Mouse (Mus musculus): Measurements from ENCODE around the gene Tor1a. TPM values are rescaled to one million over a fixed set of nuclear protein-coding genes. Genes with fewer than 3 reads are reported as not detected.
"Not testable (repeated sequence)": the region's sequence is repeated elsewhere in the genome, so short reads cannot be mapped to it uniquely, and the experiment has no call there.

Tor1a gene
- polyA plus RNA-seq, 1 experiment, result 59.2 TPM

GRCm38 (mm10) chr2:30952824-30953490 lies 14.8 kb downstream of the Tor1a start, which contains the start of gene Tor1b:
TSS of gene Tor1b (plus strand) at chr2:30952959.
- H3K79me2 ChIP-seq (ENCODE audit: control insufficient read depth, insufficient read depth), result peaks cover 52% of the 10 kb centered on the region
- H3ac ChIP-seq (ENCODE audit: control insufficient read depth, insufficient read length, low read depth), result peak within 1 kb of the TSS; percentile 98
- H3K27me3 ChIP-seq (ENCODE audit: control insufficient read depth, insufficient read depth, insufficient read length), result no peaks in the 10 kb centered on the region
- peak within 1 kb of the TSS; percentile 58 for H3K4me3 ChIP-seq (ENCODE audit: insufficient read depth, poor library complexity, severe bottlenecking)
- H3K79me3 ChIP-seq (ENCODE audit: low read depth), result peaks cover 37% of the 10 kb centered on the region
- TF ChIP-seq FOSL1 (IDR thresholded peaks at IDR 0.05; ENCODE audit: insufficient read depth, low read length, poor library complexity, severe bottlenecking), result no peak
- peak; percentile 76 for TF ChIP-seq MAX (IDR thresholded peaks at IDR 0.05)
- peaks cover 34% of the 10 kb centered on the region for H3K36me3 ChIP-seq (ENCODE audit: control insufficient read depth, insufficient read depth)

GRCm38 (mm10) chr2:30952457-30952823 lies 15.3 kb downstream of the Tor1a start:
- peaks cover 1% of the 10 kb centered on the region for H3K27me3 ChIP-seq (ENCODE audit: control insufficient read depth, insufficient read depth, insufficient read length)
- no peak for TF ChIP-seq FOSL1 (IDR thresholded peaks at IDR 0.05; ENCODE audit: insufficient read depth, low read length, poor library complexity, severe bottlenecking)
- H3K4me3 ChIP-seq (ENCODE audit: insufficient read depth, poor library complexity, severe bottlenecking), result no peak overlapping the region
- peaks cover 29% of the 10 kb centered on the region for H3K36me3 ChIP-seq (ENCODE audit: control insufficient read depth, insufficient read depth)
- H3K79me2 ChIP-seq (ENCODE audit: control insufficient read depth, insufficient read depth), result peaks cover 47% of the 10 kb centered on the region
- H3K79me3 ChIP-seq (ENCODE audit: low read depth), result peaks cover 37% of the 10 kb centered on the region
- H3ac ChIP-seq (ENCODE audit: control insufficient read depth, insufficient read length, low read depth), result no peak overlapping the region

- Histone ChIP-seq H3K36me3 (ENCODE audit: control insufficient read depth, insufficient read depth) (no peaks in the 10 kb centered on the region), H3ac (ENCODE audit: control insufficient read depth, insufficient read length, low read depth) (peak overlapping the region; percentile 31), H3K79me2 (ENCODE audit: control insufficient read depth, insufficient read depth) (no peaks in the 10 kb centered on the region), H3K79me3 (ENCODE audit: low read depth) (no peaks in the 10 kb centered on the region), H3K27me3 (ENCODE audit: control insufficient read depth, insufficient read depth, insufficient read length) (peaks cover 6% of the 10 kb centered on the region), H3K4me3 (ENCODE audit: insufficient read depth, poor library complexity, severe bottlenecking) (peak overlapping the region; percentile 23)
- TF ChIP-seq FOSL1 (IDR thresholded peaks at IDR 0.05; ENCODE audit: insufficient read depth, low read length, poor library complexity, severe bottlenecking), result no peak
- TF ChIP-seq CEBPB (IDR thresholded peaks at IDR 0.05; ENCODE audit: low read depth), result no peak
- TF ChIP-seq CTCF (IDR thresholded peaks at IDR 0.05; ENCODE audit: control insufficient read depth, insufficient read depth, insufficient read length), result peak; percentile 86
- TF ChIP-seq USF1 (IDR thresholded peaks at IDR 0.05; ENCODE audit: low read depth), result no peak
- peak; percentile 13 for TF ChIP-seq MYOD1 (IDR thresholded peaks at IDR 0.05; ENCODE audit: control insufficient read depth, insufficient read length, low read depth)
- TF ChIP-seq MYOG (IDR thresholded peaks at IDR 0.05; ENCODE audit: control insufficient read depth, extremely low read depth, insufficient read length), result no peak
- TF ChIP-seq MAX (IDR thresholded peaks at IDR 0.05), result peak; percentile 81
Measured at GRCm38 (mm10) chr2:30942603-30943011, 25.1 kb downstream of the Tor1a start.

- H3K27me3 ChIP-seq (ENCODE audit: control insufficient read depth, insufficient read depth, insufficient read length), result not testable (repeated sequence)
Measured at GRCm38 (mm10) chr2:30942116-30942515, 25.6 kb downstream of the Tor1a start.

GRCm38 (mm10) chr2:30941586-30941985 lies 26.1 kb downstream of the Tor1a start:
- Histone ChIP-seq H3K79me2 (ENCODE audit: control insufficient read depth, insufficient read depth) (no peaks in the 10 kb centered on the region), H3ac (ENCODE audit: control insufficient read depth, insufficient read length, low read depth) (no peak overlapping the region), H3K79me3 (ENCODE audit: low read depth) (no peaks in the 10 kb centered on the region), H3K27me3 (ENCODE audit: control insufficient read depth, insufficient read depth, insufficient read length) (no peaks in the 10 kb centered on the region), H3K36me3 (ENCODE audit: control insufficient read depth, insufficient read depth) (no peaks in the 10 kb centered on the region), H3K4me3 (ENCODE audit: insufficient read depth, poor library complexity, severe bottlenecking) (no peak overlapping the region)
- no peak for TF ChIP-seq MYOG (IDR thresholded peaks at IDR 0.05; ENCODE audit: control insufficient read depth, extremely low read depth, insufficient read length)
- no peak for TF ChIP-seq MAX (IDR thresholded peaks at IDR 0.05)
- TF ChIP-seq USF1 (IDR thresholded peaks at IDR 0.05; ENCODE audit: low read depth), result no peak
- TF ChIP-seq CEBPB (IDR thresholded peaks at IDR 0.05; ENCODE audit: low read depth), result no peak
- TF ChIP-seq CTCF (IDR thresholded peaks at IDR 0.05; ENCODE audit: control insufficient read depth, insufficient read depth, insufficient read length), result no peak
- TF ChIP-seq MYOD1 (IDR thresholded peaks at IDR 0.05; ENCODE audit: control insufficient read depth, insufficient read length, low read depth), result no peak
- no peak for TF ChIP-seq FOSL1 (IDR thresholded peaks at IDR 0.05; ENCODE audit: insufficient read depth, low read length, poor library complexity, severe bottlenecking)

More at GRCm38 (mm10) chr2:30942116-30942515, 25.6 kb downstream of the Tor1a start:
- peak overlapping the region; percentile 23 for H3K4me3 ChIP-seq (ENCODE audit: insufficient read depth, poor library complexity, severe bottlenecking)
- H3K79me3 ChIP-seq (ENCODE audit: low read depth); H3K36me3 ChIP-seq (ENCODE audit: control insufficient read depth, insufficient read depth); H3K79me2 ChIP-seq (ENCODE audit: control insufficient read depth, insufficient read depth); H3ac ChIP-seq (ENCODE audit: control insufficient read depth, insufficient read length, low read depth): not testable (repeated sequence)

- H3K79me3 ChIP-seq (ENCODE audit: low read depth), result no peaks in the 10 kb centered on the region
- H3K27me3 ChIP-seq (ENCODE audit: control insufficient read depth, insufficient read depth, insufficient read length), result no peaks in the 10 kb centered on the region
- no peak overlapping the region for H3ac ChIP-seq (ENCODE audit: control insufficient read depth, insufficient read length, low read depth)
- no peaks in the 10 kb centered on the region for H3K36me3 ChIP-seq (ENCODE audit: control insufficient read depth, insufficient read depth)
- H3K4me3 ChIP-seq (ENCODE audit: insufficient read depth, poor library complexity, severe bottlenecking), result no peak overlapping the region
- no peak for TF ChIP-seq FOSL1 (IDR thresholded peaks at IDR 0.05; ENCODE audit: insufficient read depth, low read length, poor library complexity, severe bottlenecking)
- no peak for TF ChIP-seq CTCF (IDR thresholded peaks at IDR 0.05; ENCODE audit: control insufficient read depth, insufficient read depth, insufficient read length)
- no peak for TF ChIP-seq MAX (IDR thresholded peaks at IDR 0.05)
- TF ChIP-seq MYOD1 (IDR thresholded peaks at IDR 0.05; ENCODE audit: control insufficient read depth, insufficient read length, low read depth), result no peak
- no peak for TF ChIP-seq CEBPB (IDR thresholded peaks at IDR 0.05; ENCODE audit: low read depth)
- TF ChIP-seq MYOG (IDR thresholded peaks at IDR 0.05; ENCODE audit: control insufficient read depth, extremely low read depth, insufficient read length), result no peak
- no peak for TF ChIP-seq USF1 (IDR thresholded peaks at IDR 0.05; ENCODE audit: low read depth)
- H3K79me2 ChIP-seq (ENCODE audit: control insufficient read depth, insufficient read depth), result no peaks in the 10 kb centered on the region
Measured at GRCm38 (mm10) chr2:30938574-30938991, 29.1 kb downstream of the Tor1a start.
